Mouse (Mus musculus): Measurements from ENCODE around the gene Gm37240. TPM values are rescaled to one million over a fixed set of nuclear protein-coding genes. Genes with fewer than 3 reads are reported as not detected.

Gene Gm37240
- polyA plus RNA-seq, 1 experiment from 2014 or later: 3.0 TPM

DNA sequence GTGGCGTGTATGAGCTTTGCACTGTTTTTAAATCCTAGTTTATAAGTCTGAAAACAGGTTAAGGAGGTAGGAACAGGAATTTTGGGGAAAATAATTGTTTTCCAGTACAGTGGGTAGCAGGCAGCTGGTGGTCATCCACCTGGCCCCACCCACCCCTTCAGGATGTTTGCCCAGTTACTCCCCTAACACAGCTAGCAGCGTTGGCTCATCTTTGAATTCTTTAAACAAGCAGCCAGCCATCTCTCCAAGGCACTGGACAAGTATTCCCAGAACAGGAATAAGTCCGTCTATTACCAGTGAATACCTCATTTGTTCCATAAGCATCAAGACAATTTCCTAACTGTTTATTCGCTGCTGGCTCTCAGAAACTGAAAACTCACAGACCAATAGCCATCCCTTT lies 1111.7 kb downstream of the Gm37240 start:
- H3K27me3 ChIP-seq (ENCODE audit: insufficient read depth, poor library complexity, severe bottlenecking): no peaks in the 10 kb centered on the region
- no peaks in the 10 kb centered on the region for H3K9me3 ChIP-seq
- no peaks in the 10 kb centered on the region for H3K36me3 ChIP-seq
- no peak overlapping the region for H3K4me3 ChIP-seq
- 75% methylated on average over 4 of the region's 4 CpGs for WGBS
- no peaks in the 10 kb centered on the region for H3K4me1 ChIP-seq
- no peak for DNase-seq (ENCODE audit: low spot score)
- H3K27ac ChIP-seq: no peak overlapping the region

DNA sequence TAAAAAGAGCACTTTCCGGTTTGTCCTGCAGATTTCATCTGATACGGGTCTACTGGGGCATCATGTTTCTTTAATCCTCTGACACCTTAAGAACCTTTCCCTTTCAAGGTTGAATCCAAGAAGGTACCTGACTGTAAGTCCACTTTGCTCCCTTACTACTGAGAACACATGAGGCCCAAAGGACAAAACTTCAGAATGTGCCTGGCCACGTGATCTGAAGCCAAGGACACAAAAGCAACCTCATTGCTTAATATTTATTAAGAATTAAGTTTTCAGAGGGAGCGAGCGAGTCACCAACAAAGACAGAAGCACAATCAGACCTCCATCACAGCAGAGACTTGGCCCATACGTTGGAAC lies 1112.3 kb downstream of the Gm37240 start:
- Histone ChIP-seq H3K9me3 (no peaks in the 10 kb centered on the region), H3K27me3 (ENCODE audit: insufficient read depth, poor library complexity, severe bottlenecking) (no peaks in the 10 kb centered on the region), H3K27ac (no peak overlapping the region), H3K4me1 (no peaks in the 10 kb centered on the region), H3K4me3 (no peak overlapping the region), H3K36me3 (no peaks in the 10 kb centered on the region)
- 80% methylated on average over 6 of the region's 6 CpGs for WGBS
- no peak for DNase-seq (ENCODE audit: low spot score)

DNA sequence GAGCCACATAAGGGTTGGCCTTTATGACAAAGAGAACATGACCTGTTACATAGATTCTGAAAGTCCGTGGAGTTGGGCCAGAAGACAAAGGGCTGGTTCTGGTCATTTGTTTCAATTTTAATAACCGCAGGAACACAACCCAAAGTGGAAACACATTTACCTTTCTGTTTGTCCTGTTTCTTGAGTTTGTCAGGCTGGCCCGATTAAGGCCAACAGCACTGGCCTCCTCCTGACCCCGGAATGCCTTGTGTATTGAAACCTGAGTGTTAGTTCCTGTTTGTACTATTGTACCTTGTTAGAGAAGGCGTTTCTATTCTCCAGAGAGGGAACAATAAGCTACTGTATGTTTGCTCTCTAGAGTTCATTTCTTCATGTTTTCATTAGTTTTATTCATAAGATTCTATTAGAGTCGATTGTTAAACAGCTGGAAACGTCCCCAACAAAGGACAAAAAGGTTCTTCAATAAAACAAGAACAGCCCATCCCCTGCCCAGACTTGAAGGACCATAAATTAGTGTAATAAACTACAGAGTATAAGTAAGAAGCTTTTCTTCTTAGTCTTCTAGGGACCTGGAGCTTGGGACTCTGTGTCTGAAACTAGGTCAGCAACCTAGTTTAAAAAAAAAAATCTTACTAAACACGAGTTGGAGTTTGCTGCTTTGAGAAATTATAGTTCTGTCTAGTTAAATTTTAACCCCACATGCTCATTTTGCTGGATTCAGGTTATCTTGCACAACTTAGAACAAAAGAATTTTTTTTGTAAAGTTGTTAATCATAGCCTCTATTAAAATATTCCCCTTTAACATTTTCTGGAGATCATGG lies 1112.9 kb downstream of the Gm37240 start:
- H3K27ac ChIP-seq: no peak overlapping the region
- no peak overlapping the region for H3K4me3 ChIP-seq
- WGBS: 71% methylated on average over 8 of the region's 8 CpGs
- DNase-seq (ENCODE audit: low spot score): no peak
- no peaks in the 10 kb centered on the region for H3K9me3 ChIP-seq
- no peaks in the 10 kb centered on the region for H3K4me1 ChIP-seq
- H3K36me3 ChIP-seq: no peaks in the 10 kb centered on the region
- H3K27me3 ChIP-seq (ENCODE audit: insufficient read depth, poor library complexity, severe bottlenecking): no peaks in the 10 kb centered on the region

DNA sequence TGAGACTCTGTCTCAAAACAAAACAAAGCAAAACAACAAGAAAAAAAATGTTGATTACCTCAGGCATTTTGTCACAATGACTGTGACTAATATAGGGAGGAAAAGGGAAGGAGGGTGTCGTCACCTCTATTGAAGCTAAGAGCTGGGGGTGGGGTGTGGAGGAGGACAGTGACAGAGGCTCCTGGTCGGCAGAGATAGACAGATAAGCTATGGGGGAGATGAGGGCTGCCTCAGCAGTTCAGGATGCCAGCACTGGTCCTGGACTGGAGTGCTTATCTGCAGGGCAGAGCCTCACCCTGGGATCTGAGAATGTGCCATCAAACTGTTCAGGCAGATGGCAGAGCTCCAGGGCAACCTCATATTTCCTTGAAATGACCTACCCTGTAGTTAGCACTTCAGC lies 1115.3 kb downstream of the Gm37240 start:
- no peaks in the 10 kb centered on the region for H3K9me3 ChIP-seq
- no peaks in the 10 kb centered on the region for H3K36me3 ChIP-seq
- no peak overlapping the region for H3K27ac ChIP-seq
- peak; percentile 77 for DNase-seq (ENCODE audit: low spot score)
- no peaks in the 10 kb centered on the region for H3K4me1 ChIP-seq
- no peak overlapping the region for H3K4me3 ChIP-seq
- 24% methylated on average over 2 of the region's 2 CpGs for whole genome bisulfite sequencing
- H3K27me3 ChIP-seq (ENCODE audit: insufficient read depth, poor library complexity, severe bottlenecking): no peaks in the 10 kb centered on the region

DNA sequence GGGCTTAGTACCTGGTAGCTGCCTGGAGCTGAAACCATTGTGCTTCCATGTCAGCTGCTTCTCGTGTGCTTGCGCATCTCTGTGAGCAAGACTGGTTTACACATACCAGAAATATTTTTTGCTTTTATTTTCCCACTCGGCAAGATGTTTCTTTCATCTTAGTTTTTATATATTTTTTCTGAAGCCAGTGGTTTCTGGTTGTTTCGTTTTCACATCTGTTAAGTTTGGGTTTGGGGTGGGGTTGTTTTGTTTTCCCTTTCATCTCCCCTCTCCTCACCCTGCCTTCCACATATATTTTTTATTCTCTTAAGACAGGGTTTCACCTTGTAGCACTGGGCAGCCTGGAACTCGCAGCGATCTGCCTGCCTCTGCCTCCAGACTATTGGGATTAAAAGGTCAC lies 1116.8 kb downstream of the Gm37240 start:
- H3K36me3 ChIP-seq: no peaks in the 10 kb centered on the region
- DNase-seq (ENCODE audit: low spot score): no peak
- no peak overlapping the region for H3K27ac ChIP-seq
- H3K4me1 ChIP-seq: no peaks in the 10 kb centered on the region
- WGBS: 80% methylated on average over 6 of the region's 6 CpGs
- H3K9me3 ChIP-seq: no peaks in the 10 kb centered on the region
- no peak overlapping the region for H3K4me3 ChIP-seq
- no peaks in the 10 kb centered on the region for H3K27me3 ChIP-seq (ENCODE audit: insufficient read depth, poor library complexity, severe bottlenecking)

DNA sequence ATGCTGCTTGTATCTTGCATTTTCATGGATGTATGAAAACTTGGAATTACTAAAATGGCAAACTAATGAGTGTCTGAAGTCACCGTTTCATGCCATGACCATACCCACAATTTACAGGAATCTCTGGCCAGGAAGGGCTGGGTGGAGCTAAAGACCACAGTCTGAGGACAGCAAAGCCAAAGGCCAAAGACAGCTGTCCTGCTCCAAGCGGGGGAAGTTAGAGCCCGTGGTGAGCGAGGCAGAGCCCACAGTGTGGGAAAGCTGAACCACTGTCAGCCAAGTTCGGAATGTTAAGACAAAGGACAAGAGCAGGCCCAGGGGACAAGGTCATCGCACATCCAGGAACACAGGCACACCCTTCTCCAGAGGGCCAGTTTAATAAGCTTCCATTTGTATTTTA lies 1117.9 kb downstream of the Gm37240 start:
- Histone ChIP-seq H3K4me3 (no peak overlapping the region), H3K27ac (no peak overlapping the region), H3K9me3 (no peaks in the 10 kb centered on the region), H3K4me1 (no peaks in the 10 kb centered on the region), H3K36me3 (no peaks in the 10 kb centered on the region), H3K27me3 (ENCODE audit: insufficient read depth, poor library complexity, severe bottlenecking) (no peaks in the 10 kb centered on the region)
- no peak for DNase-seq (ENCODE audit: low spot score)
- WGBS: 69% methylated on average over 6 of the region's 6 CpGs

DNA sequence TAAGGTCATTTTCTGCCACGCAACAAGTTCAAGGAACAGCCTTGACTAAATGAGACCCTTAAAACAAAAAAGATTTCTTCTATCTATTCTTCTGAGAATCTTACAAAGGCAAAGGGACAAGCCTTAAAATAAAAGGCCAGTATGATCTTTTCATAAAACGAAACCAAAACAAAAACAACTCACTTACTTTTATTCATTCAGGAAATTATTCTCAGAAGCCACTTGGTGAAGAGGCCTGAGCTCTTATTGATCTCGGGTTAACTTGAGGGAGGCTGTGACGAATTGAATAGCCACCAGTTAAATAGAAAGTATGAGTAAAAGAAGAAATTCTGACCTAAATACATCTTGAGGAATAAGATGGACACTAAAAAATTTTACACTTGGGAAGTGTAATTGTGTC lies 1118.4 kb downstream of the Gm37240 start:
- Histone ChIP-seq H3K36me3 (no peaks in the 10 kb centered on the region), H3K4me3 (no peak overlapping the region), H3K9me3 (no peaks in the 10 kb centered on the region), H3K27ac (no peak overlapping the region), H3K4me1 (no peaks in the 10 kb centered on the region), H3K27me3 (ENCODE audit: insufficient read depth, poor library complexity, severe bottlenecking) (no peaks in the 10 kb centered on the region)
- WGBS: 85% methylated on average over 4 of the region's 4 CpGs
- DNase-seq (ENCODE audit: low spot score): no peak

DNA sequence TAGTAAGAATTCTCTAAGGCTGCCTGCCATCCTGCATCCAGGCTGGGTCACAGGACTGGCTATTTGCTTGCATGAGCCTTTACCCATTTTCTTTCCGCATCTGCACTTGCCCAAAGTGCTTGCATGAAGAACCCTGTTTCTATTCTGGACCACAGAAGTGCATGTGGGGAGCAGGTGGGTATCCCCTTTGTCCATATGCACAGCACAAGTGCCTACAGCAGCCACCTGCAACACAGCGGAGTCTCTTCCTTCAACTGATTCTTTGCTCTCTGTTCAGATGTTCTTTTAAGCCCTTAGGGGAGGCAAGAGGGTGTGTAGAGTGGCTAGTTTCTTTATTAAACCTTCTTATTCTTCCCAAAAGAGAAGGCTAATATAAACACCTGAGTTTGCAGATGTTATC lies 1133.5 kb downstream of the Gm37240 start:
- DNase-seq (ENCODE audit: low spot score): no peak
- H3K4me3 ChIP-seq: no peak overlapping the region
- H3K4me1 ChIP-seq: no peaks in the 10 kb centered on the region
- H3K36me3 ChIP-seq: no peaks in the 10 kb centered on the region
- H3K27ac ChIP-seq: no peak overlapping the region
- H3K9me3 ChIP-seq: no peaks in the 10 kb centered on the region
- no peaks in the 10 kb centered on the region for H3K27me3 ChIP-seq (ENCODE audit: insufficient read depth, poor library complexity, severe bottlenecking)
- 83% methylated on average over 2 of the region's 2 CpGs for WGBS

DNA sequence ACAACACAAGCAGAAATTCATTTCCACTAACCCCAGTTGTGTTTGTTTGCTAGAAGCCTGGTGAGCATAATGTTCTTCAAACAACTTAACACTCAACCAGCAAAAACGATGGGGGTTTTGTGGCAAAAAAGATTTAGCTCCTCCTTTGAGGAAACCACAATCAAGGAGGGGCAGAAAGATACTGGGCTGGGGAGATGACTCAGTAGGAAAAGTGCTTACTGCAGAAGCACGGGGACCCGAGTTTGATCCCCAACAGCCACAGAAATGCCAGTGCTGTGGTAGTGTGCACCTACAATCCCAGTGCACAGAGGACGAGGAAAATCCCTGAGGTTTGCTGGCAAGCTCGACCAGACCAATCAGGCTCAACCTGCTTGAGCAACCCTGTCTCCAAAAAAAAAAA lies 1138.1 kb downstream of the Gm37240 start:
- Histone ChIP-seq H3K4me1 (peaks cover 7% of the 10 kb centered on the region; the same call in 1 of the 2 replicates), H3K27ac (no peak overlapping the region), H3K9me3 (no peaks in the 10 kb centered on the region), H3K4me3 (no peak overlapping the region), H3K36me3 (no peaks in the 10 kb centered on the region), H3K27me3 (ENCODE audit: insufficient read depth, poor library complexity, severe bottlenecking) (no peaks in the 10 kb centered on the region; the same call in 1 of the 2 replicates)
- 51% methylated on average over 5 of the region's 5 CpGs for WGBS
- no peak for DNase-seq (ENCODE audit: low spot score)

DNA sequence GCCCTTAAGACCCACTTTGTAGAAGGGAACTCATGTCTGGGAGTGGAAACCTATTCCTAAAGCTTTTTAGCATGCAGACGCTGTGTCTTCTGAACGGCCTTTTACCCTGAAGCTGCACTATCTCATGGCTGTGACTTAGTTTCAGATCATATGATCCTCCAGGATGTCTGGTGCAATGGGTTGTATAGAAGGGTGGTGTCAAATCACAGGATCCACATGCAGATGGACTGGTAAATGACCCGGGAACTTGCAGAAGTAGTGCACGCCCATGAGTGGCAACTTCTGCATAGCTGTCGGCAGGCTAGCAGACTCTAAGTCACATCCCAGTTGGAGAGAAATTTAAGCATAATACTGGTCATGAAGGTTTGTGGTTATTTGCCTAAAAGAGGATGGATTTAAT lies 1139.2 kb downstream of the Gm37240 start:
- Histone ChIP-seq H3K36me3 (no peaks in the 10 kb centered on the region), H3K9me3 (no peaks in the 10 kb centered on the region), H3K27me3 (ENCODE audit: insufficient read depth, poor library complexity, severe bottlenecking) (no peaks in the 10 kb centered on the region; the same call in 1 of the 2 replicates), H3K4me3 (no peak overlapping the region), H3K4me1 (peaks cover 7% of the 10 kb centered on the region; the same call in 1 of the 2 replicates), H3K27ac (no peak overlapping the region)
- 80% methylated on average over 5 of the region's 5 CpGs for WGBS
- DNase-seq (ENCODE audit: low spot score): no peak

DNA sequence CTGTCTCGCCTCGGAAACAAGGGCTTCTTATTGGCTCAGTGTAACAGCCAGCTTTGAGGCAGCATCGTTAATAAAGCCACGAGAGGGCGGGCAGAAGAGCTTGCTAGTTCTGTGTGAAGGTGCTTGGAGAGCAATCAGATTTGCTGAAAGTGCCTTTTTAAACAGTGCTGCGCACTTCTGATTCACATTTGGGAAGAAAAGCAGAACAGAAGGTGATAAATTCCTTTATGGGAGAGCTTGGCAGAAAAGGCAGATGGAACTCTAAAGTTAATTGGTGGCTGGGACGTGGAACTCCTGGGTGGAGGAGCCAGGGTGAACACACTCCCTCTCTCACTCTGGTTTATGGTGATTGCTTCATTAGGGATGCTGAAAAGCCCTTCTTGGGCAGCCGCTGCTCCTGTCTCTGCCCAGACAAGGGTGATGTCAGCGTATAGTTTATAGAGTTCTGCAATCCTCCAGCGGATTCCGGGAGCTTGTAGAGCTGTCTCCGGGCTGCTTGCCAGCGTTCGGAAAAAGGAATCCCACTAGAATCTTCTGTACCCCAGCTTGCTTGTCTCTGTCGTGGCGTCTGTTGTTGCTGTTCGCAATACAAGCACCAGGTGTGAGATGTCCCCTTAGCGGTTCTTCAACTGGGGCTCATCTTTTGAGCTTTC lies 1141.7 kb downstream of the Gm37240 start:
- H3K9me3 ChIP-seq: no peaks in the 10 kb centered on the region
- H3K4me1 ChIP-seq: peaks cover 7% of the 10 kb centered on the region; the same call in 1 of the 2 replicates
- no peak overlapping the region for H3K4me3 ChIP-seq
- WGBS: 47% methylated on average over 18 of the region's 18 CpGs
- no peaks in the 10 kb centered on the region for H3K36me3 ChIP-seq
- no peaks in the 10 kb centered on the region; the same call in 1 of the 2 replicates for H3K27me3 ChIP-seq (ENCODE audit: insufficient read depth, poor library complexity, severe bottlenecking)
- DNase-seq (ENCODE audit: low spot score): no peak
- no peak overlapping the region for H3K27ac ChIP-seq

DNA sequence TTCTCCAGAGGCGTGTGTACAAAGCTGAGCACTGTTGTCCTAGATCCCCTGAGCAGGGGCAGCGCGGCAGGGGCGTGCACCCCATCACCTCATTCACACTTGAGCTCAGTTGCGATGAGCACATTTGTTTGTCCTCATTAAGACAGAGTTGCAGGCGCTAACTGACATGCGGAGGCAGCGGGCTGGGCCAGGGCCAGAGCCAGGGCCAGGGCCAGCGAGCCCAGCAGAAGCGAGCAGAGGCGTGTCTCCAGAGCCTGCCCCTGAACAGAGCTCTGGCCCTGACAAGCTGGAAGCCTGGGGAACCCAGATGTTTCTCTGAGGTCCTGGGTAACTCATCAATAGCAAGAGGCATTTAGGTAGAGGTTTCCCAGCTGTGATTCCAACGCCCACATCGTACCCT lies 1142.6 kb downstream of the Gm37240 start:
- peaks cover 7% of the 10 kb centered on the region; the same call in 1 of the 2 replicates for H3K4me1 ChIP-seq
- H3K27me3 ChIP-seq (ENCODE audit: insufficient read depth, poor library complexity, severe bottlenecking): no peaks in the 10 kb centered on the region; the same call in 1 of the 2 replicates
- no peak overlapping the region for H3K4me3 ChIP-seq
- no peaks in the 10 kb centered on the region for H3K9me3 ChIP-seq
- no peaks in the 10 kb centered on the region for H3K36me3 ChIP-seq
- H3K27ac ChIP-seq: no peak overlapping the region
- WGBS: 42% methylated on average over 13 of the region's 13 CpGs
- DNase-seq (ENCODE audit: low spot score): no peak

DNA sequence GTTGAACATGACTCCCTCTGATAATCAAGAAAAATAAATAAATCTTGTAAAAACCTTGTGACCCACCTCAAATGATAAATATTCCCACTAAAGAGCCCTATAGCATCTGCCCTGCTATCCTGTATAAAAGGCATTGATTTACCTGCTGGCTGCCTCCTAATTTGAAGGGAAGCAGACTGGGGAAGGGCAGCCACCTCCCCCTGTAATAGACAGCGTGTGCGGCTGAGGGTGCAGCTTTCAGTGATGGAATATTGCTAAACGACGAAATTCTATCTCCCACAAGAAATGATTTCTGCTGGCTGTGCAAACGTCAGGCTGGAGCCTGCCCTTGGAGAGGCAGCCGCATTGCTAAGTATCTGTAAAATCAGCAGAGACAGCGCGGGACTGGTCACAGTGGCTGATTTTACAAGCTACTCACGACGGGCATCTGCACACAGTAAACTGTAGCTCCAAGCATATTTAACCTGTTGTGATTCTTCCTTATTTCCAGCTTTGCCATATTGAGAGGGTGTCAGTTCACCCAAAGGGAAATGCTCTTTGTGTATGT lies 1147.2 kb downstream of the Gm37240 start:
- 0 out of 2 replicates have a peak, but pooled peaks cover 4% of the 10 kb centered on the region for H3K4me1 ChIP-seq
- no peaks in the 10 kb centered on the region; the same call in 1 of the 2 replicates for H3K27me3 ChIP-seq (ENCODE audit: insufficient read depth, poor library complexity, severe bottlenecking)
- H3K27ac ChIP-seq: no peak overlapping the region
- DNase-seq (ENCODE audit: low spot score): no peak
- H3K36me3 ChIP-seq: no peaks in the 10 kb centered on the region
- 73% methylated on average over 10 of the region's 10 CpGs for WGBS
- no peaks in the 10 kb centered on the region for H3K9me3 ChIP-seq
- no peak overlapping the region for H3K4me3 ChIP-seq
